Mouse (Mus musculus): ENCODE measurements around the gene Ajap1.

DNA sequence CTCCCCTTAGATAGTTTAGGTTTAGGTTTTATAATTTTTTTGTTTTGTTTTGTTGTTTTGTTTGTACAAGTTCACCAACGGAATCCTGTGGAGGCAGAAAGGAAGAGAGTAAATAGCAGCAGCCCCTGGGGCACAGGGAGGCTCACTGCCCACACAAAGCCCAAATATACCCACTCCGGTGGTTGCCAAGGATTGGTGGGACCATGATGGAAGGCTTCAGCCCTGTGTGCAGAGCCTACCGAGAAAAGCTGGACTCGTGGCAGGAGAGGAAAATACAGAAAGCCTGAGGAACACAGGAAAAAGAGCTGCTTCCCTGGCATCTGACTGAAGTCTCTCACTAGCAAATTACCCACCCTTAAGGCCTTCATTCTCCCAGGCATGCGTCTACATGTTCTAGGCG lies 108.4 kb downstream of the Ajap1 start:
- TF ChIP-seq CTCF (IDR thresholded peaks at IDR 0.05; ENCODE audit: borderline replicate concordance, insufficient read depth, low read depth, low read length) (no peak), POLR2A (IDR thresholded peaks at IDR 0.05; ENCODE audit: borderline replicate concordance, insufficient read depth, low read length) (no peak)
